Mouse (Mus musculus) splenic B cell, adult 2 months (primary cell): ENCODE results near the gene Pex26.
A peak's percentile ranks its signal among the peaks of the same experiment; 100 is the strongest.

Experiments used
- DNase-seq: peaks from one replicate; pipeline ENCODE4 v3.0.0-alpha.2; 2011; ENCODE audit warnings: low read depth, low spot score
- H3K27me3 ChIP-seq: 2 replicates; pipeline ENCODE4 v1.6.1; 2012; ENCODE audit warnings: mild to moderate bottlenecking, low read length, moderate library complexity, mixed read lengths; ENCODE audit not compliant: control insufficient read depth, poor library complexity, insufficient read depth, severe bottlenecking
- H3K36me3 ChIP-seq: 2 replicates; pipeline ENCODE4 v1.6.1; 2012; ENCODE audit warnings: mild to moderate bottlenecking, low read length, moderate library complexity, mixed read lengths; ENCODE audit not compliant: control insufficient read depth, poor library complexity, insufficient read depth, severe bottlenecking

Gene Pex26

DNA sequence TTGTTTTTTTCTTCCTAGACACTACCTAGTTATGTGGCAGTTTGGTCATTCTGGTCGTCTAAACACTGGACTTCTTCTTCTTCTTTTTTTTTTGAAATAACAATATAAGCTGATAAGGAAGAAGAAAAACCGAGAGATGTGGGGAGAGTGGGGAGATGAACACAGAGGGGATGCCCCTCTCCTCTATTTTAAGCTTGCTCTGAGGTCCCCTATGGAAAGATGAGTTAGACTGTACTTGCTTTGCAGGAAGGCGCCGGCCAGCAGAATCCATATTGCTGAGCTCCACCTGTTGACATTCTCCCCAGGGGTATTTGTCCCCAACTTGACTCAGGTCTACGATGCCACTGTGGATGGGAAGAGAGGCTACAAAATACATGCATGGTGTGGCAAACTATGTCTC is 40.6 kb downstream of the Pex26 start:
- Histone ChIP-seq H3K27me3 (no peaks in the 10 kb centered on the region), H3K36me3 (no peaks in the 10 kb centered on the region)
- no peak for DNase-seq

DNA sequence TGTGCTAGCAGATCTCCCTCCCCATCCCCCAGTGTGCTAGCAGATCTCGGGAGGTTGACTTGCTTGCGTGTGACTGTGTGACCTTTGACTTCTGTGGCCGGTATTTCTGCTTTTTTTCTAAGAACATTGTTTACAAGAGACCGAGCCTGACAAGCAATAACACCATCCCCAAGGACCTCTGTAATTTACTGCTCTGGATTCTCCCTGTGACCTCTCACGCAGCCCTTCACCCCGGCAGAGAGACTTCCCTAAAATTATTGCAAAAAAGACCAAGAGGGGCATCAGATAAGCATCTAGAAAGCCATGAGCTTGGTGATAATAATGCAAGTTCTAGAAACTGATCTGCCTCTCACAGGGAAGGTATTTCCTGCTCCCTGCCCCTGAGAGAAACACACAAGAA is 41.5 kb downstream of the Pex26 start:
- Histone ChIP-seq H3K27me3 (no peaks in the 10 kb centered on the region), H3K36me3 (no peaks in the 10 kb centered on the region)
- no peak for DNase-seq

GRCm38 (mm10) chr6:121226043-121226442 is 42.6 kb downstream of the Pex26 start:
- DNase-seq: peak; percentile 21
- Histone ChIP-seq H3K27me3 (no peaks in the 10 kb centered on the region), H3K36me3 (no peaks in the 10 kb centered on the region)

DNA sequence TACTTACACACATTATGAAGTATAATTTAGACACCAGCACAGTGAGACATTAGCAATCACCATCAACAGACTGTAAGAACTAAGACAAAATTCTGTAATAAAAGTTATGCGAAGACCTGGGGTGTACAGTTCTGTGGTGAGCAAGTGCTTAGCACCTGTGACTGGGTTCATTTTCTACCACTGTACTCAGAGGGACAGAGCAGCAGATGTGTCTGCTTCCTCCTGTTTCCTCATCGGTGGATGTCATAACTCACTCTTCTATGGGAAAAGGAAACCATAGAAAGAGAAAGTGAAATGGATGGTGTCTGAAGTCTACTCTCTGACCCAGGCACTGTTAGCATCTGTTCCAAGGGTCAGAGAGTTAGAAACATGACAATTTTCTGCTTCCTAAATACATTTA is 43.3 kb downstream of the Pex26 start:
- DNase-seq: peak; percentile 24

DNA sequence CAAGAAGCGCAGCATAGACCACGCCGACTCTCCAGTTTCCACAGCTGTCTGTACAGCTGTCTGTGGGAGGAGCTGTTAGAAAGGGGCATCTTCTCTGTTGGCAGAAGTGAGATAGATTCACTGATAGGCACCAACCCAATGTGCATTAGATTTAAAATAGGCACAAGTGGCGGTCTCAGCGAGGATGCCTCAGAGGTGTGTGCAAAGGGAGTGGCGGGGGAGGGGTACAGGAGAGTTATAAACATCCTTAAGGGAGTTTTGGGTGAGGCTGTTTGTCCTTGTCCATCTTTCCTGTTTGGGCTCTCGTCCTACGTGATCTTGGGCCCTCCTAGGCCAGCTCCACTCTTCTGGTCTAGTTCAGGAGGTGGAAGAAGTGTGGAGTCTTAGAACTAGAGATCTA is 45.0 kb downstream of the Pex26 start:
- no peak for DNase-seq
- Histone ChIP-seq H3K36me3 (no peaks in the 10 kb centered on the region), H3K27me3 (no peaks in the 10 kb centered on the region)

More for the DNA sequence above, 43.3 kb downstream of the Pex26 start:
- Histone ChIP-seq H3K27me3 (no peaks in the 10 kb centered on the region), H3K36me3 (no peaks in the 10 kb centered on the region)

DNA sequence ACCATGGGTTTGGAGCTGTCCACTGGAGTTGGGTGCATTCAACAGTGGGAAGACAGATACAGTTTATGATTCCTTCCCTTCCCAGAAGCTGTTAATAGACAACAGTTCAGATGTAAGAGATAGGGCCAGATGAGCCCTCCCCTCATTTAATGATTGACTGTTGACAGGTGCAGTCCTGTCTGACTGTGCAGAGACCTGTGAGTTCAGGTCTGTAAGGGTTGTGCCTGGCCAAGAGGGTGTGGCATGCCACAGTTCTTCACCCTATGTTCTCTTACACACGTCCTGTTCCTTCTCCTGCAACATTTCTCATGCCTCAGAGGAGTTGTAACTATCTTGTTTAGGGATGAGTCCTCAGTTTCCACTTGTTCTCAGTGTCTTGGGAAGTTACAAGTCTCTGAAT is 49.2 kb downstream of the Pex26 start:
- Histone ChIP-seq H3K36me3 (no peaks in the 10 kb centered on the region), H3K27me3 (no peaks in the 10 kb centered on the region)
- DNase-seq: no peak

- Histone ChIP-seq H3K27me3 (no peaks in the 10 kb centered on the region), H3K36me3 (no peaks in the 10 kb centered on the region)
- DNase-seq: no peak
These were observed 52.9 kb downstream of the Pex26 start for GRCm38 (mm10) chr6:121236386-121236785.

DNA sequence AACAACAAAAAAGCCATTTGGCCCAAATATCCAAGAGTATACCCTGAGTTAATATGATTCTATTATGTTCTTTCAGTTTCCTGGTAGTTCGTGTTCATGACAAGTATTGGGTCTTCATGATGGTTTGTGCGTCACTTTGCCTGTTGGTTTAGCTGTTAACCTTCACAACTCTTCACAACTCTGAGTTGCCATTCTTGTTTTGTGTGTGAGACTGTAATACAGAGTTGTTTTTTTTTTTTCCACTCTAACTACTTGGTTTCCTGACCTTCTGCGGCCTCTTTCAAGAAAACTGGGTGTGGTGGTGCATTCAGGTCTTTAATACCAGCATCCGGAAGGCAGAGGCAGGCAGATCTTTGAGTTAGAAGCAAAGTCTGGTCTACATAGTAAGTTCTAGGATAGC is 54.7 kb downstream of the Pex26 start:
- H3K36me3 ChIP-seq: no peaks in the 10 kb centered on the region
- no peaks in the 10 kb centered on the region for H3K27me3 ChIP-seq
- no peak for DNase-seq

DNA sequence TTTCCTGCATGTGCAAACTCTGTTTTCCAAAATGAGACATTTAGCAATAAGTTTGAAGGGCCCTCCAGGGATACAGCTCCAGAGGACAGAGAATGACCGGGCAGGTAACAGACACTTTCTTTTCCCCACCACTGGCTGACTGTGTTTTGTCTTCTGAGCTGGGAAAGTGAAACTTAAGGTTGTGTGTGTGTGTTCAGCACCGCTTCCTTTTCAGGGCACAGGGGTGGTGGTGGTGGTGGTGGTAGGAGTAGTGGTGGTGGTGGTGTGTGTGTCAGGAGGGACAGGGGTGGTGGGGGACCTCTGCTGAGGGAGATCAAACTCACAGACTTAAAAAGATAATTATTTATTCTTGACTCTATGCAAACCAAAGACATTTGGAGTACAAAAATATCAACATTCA is 58.3 kb downstream of the Pex26 start:
- no peak for DNase-seq
- Histone ChIP-seq H3K36me3 (no peaks in the 10 kb centered on the region), H3K27me3 (no peaks in the 10 kb centered on the region)

DNA sequence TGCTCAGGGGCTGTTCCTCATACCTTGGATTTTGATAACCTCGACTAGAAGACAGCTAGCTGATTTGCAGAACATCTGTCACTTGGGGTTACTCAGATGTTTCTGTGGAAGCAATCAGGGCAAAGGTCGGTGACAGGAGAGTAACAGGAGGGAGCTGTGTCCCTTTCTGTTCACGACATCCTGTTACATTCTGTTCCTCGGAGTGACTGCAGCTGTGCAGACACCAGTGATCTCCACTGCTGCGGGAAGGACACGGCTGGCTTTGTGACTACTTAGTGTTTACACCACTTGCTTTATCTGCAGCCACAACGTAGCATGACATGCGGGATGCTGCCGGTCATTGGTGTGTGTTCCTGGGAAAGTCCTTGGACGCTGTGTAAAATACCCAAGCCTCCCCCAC is 59.7 kb downstream of the Pex26 start:
- Histone ChIP-seq H3K27me3 (no peaks in the 10 kb centered on the region), H3K36me3 (no peaks in the 10 kb centered on the region)
- DNase-seq: no peak

- Histone ChIP-seq H3K36me3 (no peaks in the 10 kb centered on the region), H3K27me3 (no peaks in the 10 kb centered on the region)
- DNase-seq: peak; percentile 83
These were observed 61.9 kb downstream of the Pex26 start, which contains the start of gene Usp18 for GRCm38 (mm10) chr6:121245127-121246036. Gene Usp18, plus strand, starts transcription at chr6:121245906.

DNA sequence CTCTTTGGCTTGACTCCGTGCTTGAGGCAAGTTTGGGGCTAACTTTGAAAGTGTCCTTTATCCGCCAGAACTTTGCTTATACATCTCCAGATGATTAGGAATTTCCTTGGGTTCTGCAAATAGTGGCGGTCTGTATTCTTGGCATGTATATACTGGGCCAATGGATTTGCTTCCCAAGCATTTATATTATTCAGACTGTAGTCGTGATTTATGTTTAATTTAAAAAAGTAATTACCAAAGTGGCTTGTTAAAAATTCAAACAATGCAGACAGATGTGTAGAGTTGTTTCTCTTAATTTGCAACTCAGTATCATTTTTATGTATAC is 62.5 kb downstream of the Pex26 start:
- DNase-seq: no peak
- no peaks in the 10 kb centered on the region for H3K36me3 ChIP-seq
- no peaks in the 10 kb centered on the region for H3K27me3 ChIP-seq
